Mouse (Mus musculus) CH12.LX (cell line): ENCODE measurements around the gene Mapkapk5. TPM values are rescaled to one million over a fixed set of nuclear protein-coding genes. Genes with fewer than 3 reads are reported as not detected.
A peak's percentile ranks its signal among the peaks of the same experiment; 100 is the strongest.
"Not testable (repeated sequence)": the region's sequence is repeated elsewhere in the genome, so short reads cannot be mapped to it uniquely, and the experiment has no call there.

Source experiments
- DNase-seq: peaks from one replicate; pipeline ENCODE4 v3.0.0-alpha.2; 2013; ENCODE audit errors: extremely low read depth
- H3K27ac ChIP-seq: 2 replicates; pipeline ENCODE4 v1.5.1; 2012; ENCODE audit warnings: low read depth, mild to moderate bottlenecking, control low read depth, moderate library complexity; ENCODE audit not compliant: insufficient read depth
- H3K27me3 ChIP-seq: replicated peaks from 2 replicates; pipeline ENCODE3; 2012; ENCODE audit warnings: inconsistent platforms
- H3K36me3 ChIP-seq, 2 experiments: replicated peaks in 1 of 2; 2 replicates each; pipeline versions ENCODE3 to v1.6.1; 2012; ENCODE audit warnings: inconsistent platforms in 1 of 2, low read length in 1 of 2, mild to moderate bottlenecking in 1 of 2, mixed read lengths in 1 of 2, moderate library complexity in 1 of 2; ENCODE audit not compliant: control insufficient read depth in 1 of 2, insufficient read depth in 1 of 2
- H3K4me1 ChIP-seq, 2 experiments: 2 replicates each; pipeline ENCODE4 v1.6.1; 2012; ENCODE audit warnings: inconsistent platforms in 1 of 2, moderate library complexity in 1 of 2; ENCODE audit not compliant: insufficient read depth in 2 of 2, control insufficient read depth in 1 of 2
- H3K4me2 ChIP-seq: 2 replicates; pipeline ENCODE4 v1.6.1; 2012; ENCODE audit warnings: low read depth, mild to moderate bottlenecking, control low read depth; ENCODE audit not compliant: poor library complexity, insufficient read depth, severe bottlenecking
- H3K4me3 ChIP-seq, 3 experiments: fragments of 150-350 bp in 1 of 3; sonication (generic) in 1 of 3; replicated peaks in 1 of 3; 2 replicates each; pipeline versions ENCODE3 to v1.5.1; 2011 to 2012; ENCODE audit warnings: low read depth in 2 of 3, low read length in 2 of 3, mild to moderate bottlenecking in 2 of 3, moderate library complexity in 2 of 3, control low read depth in 1 of 3, improper control_type of control experiment in 1 of 3, inconsistent platforms in 1 of 3, mixed read lengths in 1 of 3; ENCODE audit not compliant: poor library complexity in 1 of 3
- H3K79me2 ChIP-seq: replicated peaks from 2 replicates; pipeline ENCODE4 v1.6.1; 2012; ENCODE audit warnings: mild to moderate bottlenecking, moderate library complexity; ENCODE audit not compliant: control insufficient read depth, poor library complexity, insufficient read depth, severe bottlenecking; ENCODE audit errors: extremely low read depth
- H3K9ac ChIP-seq: 2 replicates; pipeline ENCODE4 v1.6.1; 2012; ENCODE audit warnings: low read depth, mild to moderate bottlenecking, control low read depth, moderate library complexity; ENCODE audit not compliant: insufficient read depth
- H3K9me3 ChIP-seq: replicated peaks from 2 replicates; pipeline ENCODE3; 2012; ENCODE audit warnings: low read length, inconsistent platforms, mixed read lengths
- HCFC1 ChIP-seq: IDR thresholded peaks from 2 replicates; pipeline ENCODE4 v1.6.1; 2012; ENCODE audit warnings: low read depth, mild to moderate bottlenecking, inconsistent platforms, low read length, improper control_type of control experiment
- JUN ChIP-seq: IDR thresholded peaks from 2 replicates; pipeline ENCODE4 v1.6.1; 2011; ENCODE audit warnings: low read depth, mild to moderate bottlenecking, low read length, improper control_type of control experiment, moderate library complexity; ENCODE audit not compliant: insufficient read depth
- NRF1 ChIP-seq: IDR thresholded peaks from 2 replicates; pipeline ENCODE4 v1.6.1; 2014; ENCODE audit warnings: low read depth, mild to moderate bottlenecking, inconsistent platforms, low read length, improper control_type of control experiment, moderate library complexity
- PAX5 ChIP-seq: IDR thresholded peaks from 2 replicates; pipeline ENCODE4 v1.6.1; 2012; ENCODE audit warnings: low read length, inconsistent platforms, mixed read lengths
- POLR2AphosphoS2 ChIP-seq: IDR thresholded peaks from 2 replicates; pipeline ENCODE4 v1.6.1; 2011; ENCODE audit warnings: low read depth, low read length, improper control_type of control experiment
- USF2 ChIP-seq: conservative IDR thresholded peaks from 2 replicates; pipeline ENCODE4 v1.6.1; 2011; ENCODE audit warnings: low read depth, low read length, improper control_type of control experiment
- ZC3H11A ChIP-seq: IDR thresholded peaks from 2 replicates; pipeline ENCODE4 v1.6.1; 2012; ENCODE audit warnings: low read depth, mild to moderate bottlenecking, inconsistent platforms, low read length, improper control_type of control experiment
- dilution Hi-C: fragments of 300-500 bp; cut with MboI; formaldehyde crosslinking; loops from 2 replicates; pipeline ENCODE4 v1.14.3; 2020; ENCODE audit warnings: low sequenced_read_pairs; ENCODE audit not compliant: extremely low pct_unique_long_range_greater_than_20kb, extremely low pct_ligation_motif_present
- in situ Hi-C: fragments of 300-500 bp; cut with MboI; formaldehyde crosslinking; loops from 3 replicates; pipeline ENCODE4 v1.14.3; 2019; ENCODE audit warnings: low sequenced_read_pairs, low pct_ligation_motif_present, low pct_unique_long_range_greater_than_20kb, mixed read lengths
- polyA plus RNA-seq: library from polyadenylated mRNA; unstranded; fragments of >175 nt; gene quantifications from 2 replicates; pipeline ENCODE4 v1.2.1, GENCODE M21; 2012; ENCODE audit warnings: low read depth; ENCODE audit not compliant: insufficient read length
- total RNA-seq, 2 experiments: library from RNA; depleted of rRNA; stranded (reverse); fragments of 300-350 nt in 1 of 2; fragments of >200 nt in 1 of 2; gene quantifications; 2 replicates each; pipeline ENCODE4 v1.2.3; 2012 to 2014

The Mapkapk5 gene
- total and polyA plus RNA-seq, 3 experiments = 48.3 to 84.8 (median 82.9) TPM

DNA sequence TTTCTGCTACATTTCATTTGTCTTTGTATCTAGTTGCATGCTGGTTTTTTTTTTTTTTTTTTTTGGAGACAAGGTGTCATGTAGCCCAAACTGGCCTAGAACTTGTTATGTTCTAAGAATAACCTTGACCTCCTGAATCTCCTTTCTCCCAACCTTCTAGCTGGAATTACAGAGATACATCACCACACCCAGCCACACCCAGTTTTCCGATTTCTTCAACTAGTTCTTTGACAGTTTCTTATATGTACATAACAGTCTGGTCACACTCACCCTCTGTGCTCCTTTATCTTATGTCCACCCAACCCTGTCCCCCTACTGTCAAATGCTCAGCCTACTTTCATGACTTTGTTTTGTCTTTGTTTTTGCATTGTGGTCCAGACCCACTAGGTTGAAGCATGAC, 38.9 kb downstream of the Mapkapk5 start:
- Histone ChIP-seq H3K27me3 (peaks cover 2% of the 10 kb centered on the region), H3K4me3 (no peak overlapping the region), H3K4me1 (peaks cover 11% of the 10 kb centered on the region in 2 experiments), H3K27ac (no peak overlapping the region), H3K4me2 (no peak overlapping the region), H3K36me3 (no peaks in the 10 kb centered on the region), H3K9ac (no peak overlapping the region), H3K9me3 (no peaks in the 10 kb centered on the region), H3K79me2 (no peaks in the 10 kb centered on the region)
- in situ Hi-C loops (no loop called here), dilution Hi-C loops (no loop called here)
- DNase-seq = no peak
- TF ChIP-seq POLR2AphosphoS2 = no peak

DNA sequence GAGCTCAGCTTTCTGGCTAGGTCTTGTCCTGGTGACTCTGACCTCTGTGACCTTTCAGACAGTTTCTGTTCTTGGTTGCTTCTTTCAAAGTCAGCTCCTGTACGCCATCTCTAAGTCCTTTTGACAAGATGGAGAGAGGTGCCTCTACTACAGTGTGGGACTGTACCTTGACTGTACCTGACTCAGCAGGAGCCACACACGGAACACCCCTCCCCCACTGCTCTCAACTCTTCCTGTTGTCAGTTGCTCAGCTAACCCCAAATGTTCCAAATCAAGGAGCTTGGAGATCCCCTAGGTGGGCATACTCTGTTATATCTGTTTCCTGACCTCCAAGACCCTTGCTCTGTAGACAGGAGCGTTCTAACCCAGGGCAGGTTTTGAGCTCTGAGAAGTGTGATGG, 42.5 kb downstream of the Mapkapk5 start, which contains the start of gene Adam1b:
Adam1b (minus strand) TSS at position 205 of the 400 bp plus-strand sequence.
- Histone ChIP-seq H3K36me3 (no peaks in the 10 kb centered on the region), H3K9me3 (no peaks in the 10 kb centered on the region), H3K4me2 (no peak within 1 kb of the TSS), H3K27ac (no peak within 1 kb of the TSS), H3K4me3 (no peak within 1 kb of the TSS), H3K79me2 (no peaks in the 10 kb centered on the region), H3K27me3 (no peaks in the 10 kb centered on the region), H3K9ac (no peak within 1 kb of the TSS), H3K4me1 (peaks cover 11% of the 10 kb centered on the region in 2 experiments)
- in situ Hi-C loops = no loop called here
- TF ChIP-seq POLR2AphosphoS2 = no peak
- no peak for TF ChIP-seq NRF1
- peak; percentile 24 for DNase-seq
- dilution Hi-C loops = no loop called here

DNA sequence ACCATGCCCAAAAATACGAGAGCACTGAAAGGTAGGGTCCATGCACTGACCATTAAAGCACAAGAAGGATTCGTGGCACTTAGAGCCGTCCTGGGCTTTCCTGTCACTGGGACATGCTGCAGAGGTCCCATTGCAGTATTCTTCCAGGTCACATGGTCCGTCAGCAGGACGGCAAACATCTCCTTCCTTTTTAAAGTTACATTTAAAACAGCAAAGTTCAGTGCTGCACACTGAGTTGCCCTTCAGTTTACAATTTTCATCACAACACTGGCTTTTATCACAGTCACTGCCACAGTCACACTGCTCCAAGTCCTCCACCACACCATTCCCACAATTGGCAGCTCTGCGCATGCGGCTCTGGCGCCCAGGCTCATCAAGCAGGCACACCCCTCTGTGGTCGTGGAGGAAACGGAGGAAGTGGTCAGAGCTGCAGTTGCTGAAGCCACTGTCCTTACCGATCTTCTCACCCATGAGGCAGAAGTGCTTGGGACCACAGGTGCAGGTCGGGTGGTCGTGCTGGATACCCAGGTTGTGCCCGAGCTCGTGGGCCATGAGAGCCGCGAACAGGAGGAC, 44.2 kb downstream of the Mapkapk5 start:
- H3K79me2 ChIP-seq, H3K9me3 ChIP-seq, in situ Hi-C loops, H3K4me2 ChIP-seq, H3K36me3 ChIP-seq, H3K27ac ChIP-seq, H3K9ac ChIP-seq, H3K27me3 ChIP-seq, DNase-seq, dilution Hi-C loops, H3K4me3 ChIP-seq: not testable (repeated sequence)
- peaks cover 11% of the 10 kb centered on the region in 2 experiments for H3K4me1 ChIP-seq

DNA sequence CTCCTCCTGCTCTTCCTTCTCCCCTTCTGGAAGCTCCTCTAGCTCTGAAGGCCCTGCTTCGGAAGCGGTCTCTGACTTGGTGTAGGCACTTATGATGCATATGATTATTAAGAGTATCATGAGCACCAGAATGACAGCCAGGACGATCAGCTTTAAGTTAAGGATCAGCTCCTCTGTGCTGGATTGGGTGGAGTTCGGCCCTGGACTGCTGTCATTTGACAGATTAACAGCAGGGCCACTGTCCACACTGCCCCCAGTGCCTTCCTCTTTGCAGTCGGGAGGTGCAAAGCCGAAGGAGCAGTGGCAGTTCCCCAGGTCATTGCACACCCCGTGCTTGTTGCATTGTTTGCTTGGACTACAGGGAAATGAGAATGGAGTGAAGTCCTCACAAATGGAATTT, 45.0 kb downstream of the Mapkapk5 start:
- no peak overlapping the region for H3K4me3 ChIP-seq
- H3K9me3 ChIP-seq = no peaks in the 10 kb centered on the region
- DNase-seq = no peak
- H3K79me2 ChIP-seq = no peaks in the 10 kb centered on the region
- H3K27me3 ChIP-seq = no peaks in the 10 kb centered on the region
- dilution Hi-C loops = no loop called here
- no peak for TF ChIP-seq JUN
- TF ChIP-seq USF2 = no peak
- no peak for TF ChIP-seq ZC3H11A
- no peak for TF ChIP-seq PAX5
- no peak for TF ChIP-seq HCFC1
- no peak overlapping the region for H3K4me2 ChIP-seq
- in situ Hi-C loops = no loop called here
- no peaks in the 10 kb centered on the region for H3K36me3 ChIP-seq
- peaks cover 11% of the 10 kb centered on the region in 2 experiments for H3K4me1 ChIP-seq
- H3K9ac ChIP-seq = no peak overlapping the region
- H3K27ac ChIP-seq = no peak overlapping the region
